Mouse (Mus musculus) ES-Bruce4 (cell line): ENCODE data around the gene Vps26c. TPM values are rescaled to one million over a fixed set of nuclear protein-coding genes. Genes with fewer than 3 reads are reported as not detected.

ENCODE experiments used
- H3K27ac ChIP-seq: 2 replicates; pipeline ENCODE4 v1.5.1; 2012; ENCODE audit warnings: low read length, inconsistent platforms; ENCODE audit not compliant: insufficient read depth
- H3K27me3 ChIP-seq: 2 replicates; pipeline ENCODE4 v1.6.1; 2012; ENCODE audit warnings: mild to moderate bottlenecking, low read length, inconsistent platforms; ENCODE audit not compliant: control insufficient read depth, poor library complexity, insufficient read depth, severe bottlenecking
- H3K36me3 ChIP-seq: 2 replicates; pipeline ENCODE4 v1.6.1; 2012; ENCODE audit warnings: inconsistent platforms, mild to moderate bottlenecking, low read length, moderate library complexity; ENCODE audit not compliant: control insufficient read depth, poor library complexity, insufficient read depth, severe bottlenecking
- H3K4me1 ChIP-seq: one replicate; pipeline ENCODE4 v1.8.1; 2011; ENCODE audit warnings: low read length; ENCODE audit not compliant: control insufficient read depth, insufficient read depth
- H3K4me3 ChIP-seq: 2 replicates; pipeline ENCODE4 v1.5.1; 2011; ENCODE audit warnings: low read depth, mild to moderate bottlenecking, low read length
- H3K9ac ChIP-seq: 2 replicates; pipeline ENCODE4 v1.6.1; 2012; ENCODE audit warnings: low read depth, mild to moderate bottlenecking, inconsistent platforms; ENCODE audit not compliant: poor library complexity, severe bottlenecking
- H3K9me3 ChIP-seq: replicated peaks from 2 replicates; pipeline ENCODE4 v1.6.1; 2012; ENCODE audit warnings: mild to moderate bottlenecking, low read length, inconsistent platforms; ENCODE audit not compliant: control insufficient read depth, poor library complexity, insufficient read depth, severe bottlenecking
- CTCF ChIP-seq: IDR thresholded peaks from one replicate; pipeline ENCODE4 v1.8.1; 2011; ENCODE audit warnings: low read depth, low read length
- EP300 ChIP-seq: IDR thresholded peaks from 2 replicates; pipeline ENCODE4 v1.6.1; 2011; ENCODE audit warnings: low read depth, low read length; ENCODE audit not compliant: insufficient read depth
- POLR2A ChIP-seq: IDR thresholded peaks from one replicate; pipeline ENCODE4 v1.8.1; 2011; ENCODE audit warnings: low read length; ENCODE audit not compliant: insufficient read depth
- polyA plus RNA-seq: library from polyadenylated mRNA; stranded (reverse); fragments of >200 nt; gene quantifications from 2 replicates; pipeline ENCODE4 v1.2.4, GENCODE M21; 2011; ENCODE audit warnings: low read depth; ENCODE audit not compliant: missing spikeins, insufficient read depth, insufficient read length

Vps26c gene
- polyA plus RNA-seq, 1 experiment, result 38.9 TPM

GRCm38 (mm10) chr16:94571111-94571993, 44.7 kb upstream of the Vps26c start:
- H3K9ac ChIP-seq, result peak overlapping the region; percentile 100
- TF ChIP-seq EP300 (no peak), CTCF (no peak), POLR2A (no peak)

DNA sequence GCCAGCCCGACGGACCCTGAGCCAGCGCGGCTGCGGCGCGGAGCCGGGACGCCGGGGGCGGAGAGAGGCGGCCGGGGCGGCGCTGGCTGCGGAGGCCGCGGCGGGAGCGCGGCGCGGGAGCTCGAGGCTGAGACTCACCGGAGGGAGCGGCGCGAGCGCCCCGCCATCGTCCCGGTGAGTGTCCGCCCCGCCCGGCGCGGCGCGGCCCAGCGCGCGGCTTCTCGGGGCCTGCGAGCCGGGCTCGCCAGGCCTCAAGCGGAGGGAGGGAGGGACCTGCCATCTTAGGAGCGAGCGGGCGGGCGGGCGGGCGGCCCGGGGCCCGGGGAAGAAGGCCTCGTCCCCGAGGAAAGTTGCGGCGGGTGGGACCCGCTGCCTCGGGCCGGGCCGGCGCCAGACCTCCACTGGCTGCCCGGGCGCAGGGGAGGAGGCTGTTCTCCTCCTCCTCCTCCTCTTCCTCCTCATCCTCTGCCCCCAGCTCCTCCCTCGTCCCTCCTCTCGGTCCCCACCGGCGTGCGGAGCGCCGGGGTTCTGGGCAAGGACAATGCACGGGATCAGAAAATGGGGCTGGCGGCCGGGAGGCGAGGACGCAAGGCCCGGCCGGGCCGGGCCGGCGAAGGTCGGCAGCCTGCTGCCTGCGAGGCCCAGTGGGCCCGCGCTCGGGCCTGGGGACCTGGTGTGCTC, 43.9 kb upstream of the Vps26c start:
- H3K36me3 ChIP-seq, result no peaks in the 10 kb centered on the region
- H3K27ac ChIP-seq, result peak overlapping the region; percentile 82
- H3K4me1 ChIP-seq, result no peaks in the 10 kb centered on the region
- TF ChIP-seq POLR2A (no peak), CTCF (no peak), EP300 (no peak)
- H3K27me3 ChIP-seq, result no peaks in the 10 kb centered on the region
- no peaks in the 10 kb centered on the region for H3K9me3 ChIP-seq
- peak overlapping the region; percentile 84 for H3K4me3 ChIP-seq
- peak overlapping the region; percentile 100 for H3K9ac ChIP-seq

More at GRCm38 (mm10) chr16:94571111-94571993, 44.7 kb upstream of the Vps26c start:
- no peaks in the 10 kb centered on the region for H3K36me3 ChIP-seq
- H3K27me3 ChIP-seq, result no peaks in the 10 kb centered on the region
- H3K27ac ChIP-seq, result peak overlapping the region; percentile 53
- H3K4me3 ChIP-seq, result peak overlapping the region; percentile 84
- no peaks in the 10 kb centered on the region for H3K9me3 ChIP-seq
- no peaks in the 10 kb centered on the region for H3K4me1 ChIP-seq

- Histone ChIP-seq H3K27ac (peak within 1 kb of the TSS; percentile 82), H3K4me3 (peak within 1 kb of the TSS; percentile 84), H3K27me3 (no peaks in the 10 kb centered on the region), H3K36me3 (no peaks in the 10 kb centered on the region), H3K4me1 (no peaks in the 10 kb centered on the region), H3K9me3 (no peaks in the 10 kb centered on the region), H3K9ac (peak within 1 kb of the TSS; percentile 100)
- TF ChIP-seq CTCF, result no peak
- TF ChIP-seq EP300, result 0 out of 2 replicates have a peak, but pooled peaks have one; percentile 39
Measured at GRCm38 (mm10) chr16:94569229-94570176, 42.9 kb upstream of the Vps26c start, which contains the start of gene Dyrk1a. Dyrk1a (plus strand) TSS chr16:94570010.

DNA sequence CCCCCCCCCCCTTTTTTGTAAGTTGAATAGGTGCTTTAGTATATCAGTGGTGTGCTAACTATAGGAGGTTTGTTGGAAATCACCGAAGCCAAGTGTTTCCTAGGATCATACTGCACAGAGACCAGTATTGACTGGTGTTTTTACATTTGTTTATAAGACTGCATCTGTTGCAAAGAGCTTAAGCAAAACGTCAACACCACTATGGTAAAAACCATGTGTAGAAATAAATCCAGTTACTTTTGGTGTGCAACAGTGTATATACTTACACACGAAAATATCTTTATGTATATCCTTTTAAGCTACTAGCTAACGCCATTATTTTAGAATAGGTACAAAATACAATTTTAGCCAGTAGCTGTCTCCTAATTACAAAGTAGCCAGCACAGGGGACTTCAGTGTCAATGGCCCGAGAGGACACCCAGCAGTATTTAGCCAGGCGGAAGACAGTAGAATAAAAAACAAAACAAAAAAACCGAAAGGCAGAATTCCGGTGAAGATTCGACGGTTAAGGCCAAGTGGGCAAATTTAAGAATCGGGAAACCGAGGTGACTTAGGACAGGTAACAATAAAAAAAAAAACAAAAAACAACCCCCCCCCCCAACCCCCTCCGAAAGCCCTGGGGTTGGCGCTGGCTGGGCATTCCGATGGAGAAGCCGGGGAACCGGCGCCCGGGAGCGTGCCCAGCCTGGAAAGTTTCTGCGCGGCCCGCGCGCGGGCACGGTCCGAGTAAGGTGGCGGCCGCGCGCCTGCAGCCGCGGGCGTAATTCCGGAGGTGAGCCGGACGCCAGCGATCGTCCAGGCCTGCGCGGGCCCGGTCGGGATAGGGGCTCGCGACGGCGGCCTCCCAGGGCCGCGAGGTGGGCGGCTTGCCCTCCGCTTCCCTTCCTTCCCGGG, 42.0 kb upstream of the Vps26c start:
- Histone ChIP-seq H3K9me3 (no peaks in the 10 kb centered on the region), H3K4me3 (peak overlapping the region; percentile 58), H3K27ac (peak overlapping the region; percentile 77), H3K4me1 (no peaks in the 10 kb centered on the region), H3K27me3 (no peaks in the 10 kb centered on the region), H3K9ac (peak overlapping the region; percentile 100), H3K36me3 (no peaks in the 10 kb centered on the region)
- no peak for TF ChIP-seq CTCF
- TF ChIP-seq EP300, result no peak
- no peak for TF ChIP-seq POLR2A

GRCm38 (mm10) chr16:94567751-94568150, 41.1 kb upstream of the Vps26c start:
- Histone ChIP-seq H3K36me3 (no peaks in the 10 kb centered on the region), H3K9ac (no peak overlapping the region), H3K4me1 (no peaks in the 10 kb centered on the region), H3K27ac (no peak overlapping the region), H3K27me3 (no peaks in the 10 kb centered on the region), H3K9me3 (no peaks in the 10 kb centered on the region), H3K4me3 (no peak overlapping the region)
- TF ChIP-seq EP300, result no peak
- TF ChIP-seq CTCF, result no peak
